Mouse (Mus musculus) layer of hippocampus, adult 9-10 months (tissue): ENCODE measurements at regions not wholly inside any gene's neighbourhood (a gene's known extent, or its start where the extent isn't known, plus 50 kb on each side); places are given as distances from the start of the nearest gene placed in this dataset.

Experiments used
- DNase-seq: peaks from one replicate; pipeline ENCODE4 v3.0.0; 2022; ENCODE audit warnings: low spot score

GRCm38 (mm10) chr10:39219366-39219765, 55.8 kb upstream of the Ccn6 start:
- DNase-seq, result no peak

DNA sequence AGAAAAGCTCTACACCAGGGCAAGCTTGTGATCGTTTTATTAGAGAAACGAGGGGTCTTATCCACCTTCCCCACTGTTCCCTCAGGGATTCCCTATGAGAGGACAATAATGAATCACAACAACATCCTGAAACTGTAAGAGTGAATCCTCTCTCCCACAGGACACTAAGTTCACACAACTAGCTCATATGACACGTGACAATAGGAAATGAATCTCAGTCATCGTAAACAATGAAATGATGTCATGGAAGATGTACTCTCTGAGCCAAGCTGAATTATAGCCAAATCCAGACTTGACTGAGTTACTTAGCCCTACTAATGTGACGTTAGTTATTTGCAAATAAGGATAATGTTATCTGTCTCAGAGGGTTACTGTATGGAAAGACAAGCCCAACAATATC, 54.6 kb upstream of the Ccn6 start:
- no peak for DNase-seq

DNA sequence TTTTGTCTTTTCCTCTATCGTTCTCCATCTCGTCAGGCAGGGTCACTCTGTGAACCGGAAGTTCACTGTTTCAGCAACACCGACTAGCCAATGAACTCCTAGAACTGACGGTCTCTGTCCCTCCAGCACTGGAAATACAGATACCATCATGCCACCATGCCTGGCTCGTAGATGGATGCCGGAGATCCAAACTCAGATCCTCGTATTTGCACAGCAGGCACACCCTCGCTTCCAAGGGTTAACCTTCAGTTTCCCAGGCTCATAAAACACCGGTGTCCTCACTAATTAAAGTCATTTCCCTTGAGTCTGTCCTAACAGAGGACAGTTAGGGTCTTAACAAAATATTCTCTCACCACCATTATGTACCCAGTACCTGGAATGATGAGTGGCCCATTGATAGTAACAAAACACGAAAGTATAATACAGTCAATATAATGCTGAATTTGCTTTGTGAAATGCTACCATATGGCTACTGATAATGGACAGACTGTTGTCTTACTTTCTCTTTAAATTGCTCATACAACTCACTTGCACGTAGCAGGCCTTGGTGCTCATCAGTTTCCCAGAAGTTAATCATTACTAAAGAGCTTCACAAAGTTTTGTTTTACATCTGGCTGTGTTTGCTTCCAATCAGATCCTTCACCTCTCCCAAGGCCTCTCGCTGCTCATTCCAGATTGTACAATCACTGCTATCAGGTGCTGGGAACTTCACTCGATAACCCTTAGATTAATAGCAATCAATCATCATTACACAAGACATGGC, 52.7 kb upstream of the Ccn6 start:
- no peak for DNase-seq

- DNase-seq, result no peak
Observed at GRCm38 (mm10) chr10:39214563-39214962, 51.0 kb upstream of the Ccn6 start.
